Mouse (Mus musculus): ENCODE results near the gene Mindy1. TPM values are rescaled to one million over a fixed set of nuclear protein-coding genes. Genes with fewer than 3 reads are reported as not detected.

The Mindy1 gene
- polyA plus RNA-seq, 1 experiment from 2014 or later: 41.4 TPM

- Histone ChIP-seq H3K27me3 (ENCODE audit: insufficient read depth, low read length) (no peaks in the 10 kb centered on the region), H3K4me2 (ENCODE audit: low read depth, low read length) (no peak overlapping the region), H3K36me3 (replicated peaks; ENCODE audit: insufficient read depth, low read length) (no peaks in the 10 kb centered on the region), H3K4me1 (ENCODE audit: insufficient read depth) (peaks cover 5% of the 10 kb centered on the region), H3K4me3 (ENCODE audit: low read depth, low read length) (no peak overlapping the region), H3K9ac (replicated peaks) (no peak overlapping the region), H3K27ac (ENCODE audit: low read depth) (no peak overlapping the region), H3K9me3 (ENCODE audit: low read length) (no peaks in the 10 kb centered on the region)
- no peak for DNase-seq
- no peak for ATAC-seq
- TF ChIP-seq EP300 (IDR thresholded peaks at IDR 0.05; ENCODE audit: low read depth): no peak
- no peak for TF ChIP-seq CTCF (IDR thresholded peaks at IDR 0.05; ENCODE audit: low read depth)
- WGBS (ENCODE audit: insufficient replicate concordance): 61% methylated on average over 1 of the region's 1 CpGs
These were observed 33.3 kb upstream of the Mindy1 start for GRCm38 (mm10) chr3:95247660-95248336.

- Histone ChIP-seq H3K36me3 (replicated peaks; ENCODE audit: insufficient read depth, low read length) (peaks cover 7% of the 10 kb centered on the region; the same call in 1 of the 2 replicates), H3K27ac (ENCODE audit: low read depth) (no peak overlapping the region), H3K4me1 (ENCODE audit: insufficient read depth) (peaks cover 5% of the 10 kb centered on the region), H3K4me2 (ENCODE audit: low read depth, low read length) (no peak overlapping the region), H3K27me3 (ENCODE audit: insufficient read depth, low read length) (no peaks in the 10 kb centered on the region), H3K4me3 (ENCODE audit: low read depth, low read length) (no peak overlapping the region), H3K9me3 (ENCODE audit: low read length) (no peaks in the 10 kb centered on the region), H3K9ac (replicated peaks) (no peak overlapping the region)
- TF ChIP-seq EP300 (IDR thresholded peaks at IDR 0.05; ENCODE audit: low read depth): no peak
- TF ChIP-seq CTCF (IDR thresholded peaks at IDR 0.05; ENCODE audit: low read depth): no peak
- 74% methylated on average over 5 of the region's 5 CpGs for WGBS (ENCODE audit: insufficient replicate concordance)
- no peak for ATAC-seq
- no peak for DNase-seq
These were observed 30.8 kb upstream of the Mindy1 start for GRCm38 (mm10) chr3:95250361-95250760.

GRCm38 (mm10) chr3:95250783-95251424 lies 30.2 kb upstream of the Mindy1 start, which contains the start of gene Bnipl:
Bnipl (minus strand) TSS chr3:95251193.
- Histone ChIP-seq H3K36me3 (replicated peaks; ENCODE audit: insufficient read depth, low read length) (peaks cover 9% of the 10 kb centered on the region), H3K9ac (replicated peaks) (no peak within 1 kb of the TSS), H3K4me1 (ENCODE audit: insufficient read depth) (peaks cover 5% of the 10 kb centered on the region), H3K27ac (ENCODE audit: low read depth) (no peak within 1 kb of the TSS), H3K9me3 (ENCODE audit: low read length) (no peaks in the 10 kb centered on the region), H3K4me3 (ENCODE audit: low read depth, low read length) (no peak within 1 kb of the TSS), H3K4me2 (ENCODE audit: low read depth, low read length) (no peak within 1 kb of the TSS), H3K27me3 (ENCODE audit: insufficient read depth, low read length) (no peaks in the 10 kb centered on the region)
- TF ChIP-seq CTCF (IDR thresholded peaks at IDR 0.05; ENCODE audit: low read depth) (no peak), EP300 (IDR thresholded peaks at IDR 0.05; ENCODE audit: low read depth) (no peak)
- DNase-seq (no peak), ATAC-seq (no peak)
- WGBS (ENCODE audit: insufficient replicate concordance): 49% methylated on average over 7 of the region's 7 CpGs

GRCm38 (mm10) chr3:95256931-95257330 lies 24.2 kb upstream of the Mindy1 start:
- TF ChIP-seq CTCF (IDR thresholded peaks at IDR 0.05; ENCODE audit: low read depth): no peak
- TF ChIP-seq EP300 (IDR thresholded peaks at IDR 0.05; ENCODE audit: low read depth): no peak
- 68% methylated on average over 5 of the region's 5 CpGs for WGBS (ENCODE audit: insufficient replicate concordance)
- H3K9me3 ChIP-seq (ENCODE audit: low read length): no peaks in the 10 kb centered on the region
- no peak overlapping the region for H3K4me2 ChIP-seq (ENCODE audit: low read depth, low read length)
- H3K9ac ChIP-seq (replicated peaks): no peak overlapping the region
- H3K36me3 ChIP-seq (replicated peaks; ENCODE audit: insufficient read depth, low read length): peaks cover 40% of the 10 kb centered on the region
- H3K27me3 ChIP-seq (ENCODE audit: insufficient read depth, low read length): no peaks in the 10 kb centered on the region
- H3K4me1 ChIP-seq (ENCODE audit: insufficient read depth): no peaks in the 10 kb centered on the region
- no peak overlapping the region for H3K4me3 ChIP-seq (ENCODE audit: low read depth, low read length)
- no peak overlapping the region for H3K27ac ChIP-seq (ENCODE audit: low read depth)
- DNase-seq (no peak), ATAC-seq (no peak)

GRCm38 (mm10) chr3:95261975-95262374 lies 19.2 kb upstream of the Mindy1 start:
- TF ChIP-seq EP300 (IDR thresholded peaks at IDR 0.05; ENCODE audit: low read depth): no peak
- no peak for TF ChIP-seq CTCF (IDR thresholded peaks at IDR 0.05; ENCODE audit: low read depth)
- DNase-seq: no peak

GRCm38 (mm10) chr3:95263089-95263739 lies 17.9 kb upstream of the Mindy1 start:
- peaks cover 22% of the 10 kb centered on the region for H3K36me3 ChIP-seq (replicated peaks; ENCODE audit: insufficient read depth, low read length)
- H3K27ac ChIP-seq (ENCODE audit: low read depth): peak overlapping the region; percentile 58
- H3K9me3 ChIP-seq (ENCODE audit: low read length): no peaks in the 10 kb centered on the region
- peak; percentile 72 for ATAC-seq
- no peak overlapping the region for H3K4me2 ChIP-seq (ENCODE audit: low read depth, low read length)
- WGBS (ENCODE audit: insufficient replicate concordance): 32% methylated on average over 11 of the region's 11 CpGs
- no peak overlapping the region for H3K9ac ChIP-seq (replicated peaks)
- 0 out of 2 replicates have a peak, but pooled peaks cover 6% of the 10 kb centered on the region for H3K4me1 ChIP-seq (ENCODE audit: insufficient read depth)
- peak; percentile 92 for TF ChIP-seq CTCF (IDR thresholded peaks at IDR 0.05; ENCODE audit: low read depth)
- TF ChIP-seq EP300 (IDR thresholded peaks at IDR 0.05; ENCODE audit: low read depth): peak; percentile 35; the same call in 1 of the 2 replicates
- H3K4me3 ChIP-seq (ENCODE audit: low read depth, low read length): no peak overlapping the region
- no peaks in the 10 kb centered on the region for H3K27me3 ChIP-seq (ENCODE audit: insufficient read depth, low read length)
- DNase-seq: peak; percentile 88

More at GRCm38 (mm10) chr3:95261975-95262374, 19.2 kb upstream of the Mindy1 start:
- H3K27ac ChIP-seq (ENCODE audit: low read depth): no peak overlapping the region
- H3K4me2 ChIP-seq (ENCODE audit: low read depth, low read length): no peak overlapping the region
- H3K4me3 ChIP-seq (ENCODE audit: low read depth, low read length): no peak overlapping the region
- H3K36me3 ChIP-seq (replicated peaks; ENCODE audit: insufficient read depth, low read length): peaks cover 29% of the 10 kb centered on the region
- WGBS (ENCODE audit: insufficient replicate concordance): 89% methylated on average over 4 of the region's 4 CpGs
- 0 out of 2 replicates have a peak, but pooled peaks cover under 1% of the 10 kb centered on the region for H3K4me1 ChIP-seq (ENCODE audit: insufficient read depth)
- no peak overlapping the region for H3K9ac ChIP-seq (replicated peaks)
- ATAC-seq: no peak
- H3K9me3 ChIP-seq (ENCODE audit: low read length): no peaks in the 10 kb centered on the region
- no peaks in the 10 kb centered on the region for H3K27me3 ChIP-seq (ENCODE audit: insufficient read depth, low read length)

Data from liver, postnatal 0 days (tissue).